Mouse (Mus musculus) liver, embryonic 14.5 days (tissue): Measurements from ENCODE around the gene Gal3st4.

Experiments used
- CTCF ChIP-seq: IDR thresholded peaks from 2 replicates; pipeline ENCODE4 v1.5.1; 2016; ENCODE audit warnings: antibody characterized with exemption, low read depth, control low read depth
- EP300 ChIP-seq: IDR thresholded peaks from 2 replicates; pipeline ENCODE4 v1.6.1; 2016; ENCODE audit warnings: antibody characterized with exemption, low read depth

DNA sequence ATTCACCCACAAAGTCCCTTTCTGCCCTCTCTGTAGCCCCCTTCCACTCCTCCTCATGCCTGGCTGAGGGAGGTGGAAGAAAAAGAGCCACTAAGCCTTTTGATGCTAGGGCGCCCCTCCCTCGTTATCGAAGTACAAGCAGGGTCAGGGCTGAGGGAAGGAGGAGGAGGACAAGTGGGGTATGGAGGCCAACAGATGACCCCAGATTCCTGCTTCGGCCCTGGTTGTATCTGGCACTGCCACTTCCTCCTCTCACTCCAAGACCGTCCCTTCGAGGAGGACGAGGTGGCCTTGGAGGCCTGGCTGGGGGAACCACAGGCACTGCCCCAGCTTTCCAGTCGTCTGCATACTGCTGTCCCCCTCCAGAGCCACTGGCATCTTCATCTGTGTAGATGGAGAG, 1.5 kb upstream of the Gal3st4 start:
- TF ChIP-seq CTCF (no peak), EP300 (no peak)
